Mouse (Mus musculus): Measurements from ENCODE around the gene Kifc5b. TPM values are rescaled to one million over a fixed set of nuclear protein-coding genes. Genes with fewer than 3 reads are reported as not detected.
"Not testable (repeated sequence)": the region's sequence is repeated elsewhere in the genome, so short reads cannot be mapped to it uniquely, and the experiment has no call there.

The Kifc5b gene
- total RNA-seq, 2 experiments from 2014 or later = 2.7 to 3.1 TPM

GRCm38 (mm10) chr17:26918343-26918742, 1.5 kb downstream of the Kifc5b start:
- no peak for DNase-seq (ENCODE audit: low spot score in 2 of 2)

- not testable (repeated sequence) for DNase-seq (ENCODE audit: low spot score in 2 of 2)
Observed at GRCm38 (mm10) chr17:26919516-26919915, 2.6 kb downstream of the Kifc5b start.

DNA sequence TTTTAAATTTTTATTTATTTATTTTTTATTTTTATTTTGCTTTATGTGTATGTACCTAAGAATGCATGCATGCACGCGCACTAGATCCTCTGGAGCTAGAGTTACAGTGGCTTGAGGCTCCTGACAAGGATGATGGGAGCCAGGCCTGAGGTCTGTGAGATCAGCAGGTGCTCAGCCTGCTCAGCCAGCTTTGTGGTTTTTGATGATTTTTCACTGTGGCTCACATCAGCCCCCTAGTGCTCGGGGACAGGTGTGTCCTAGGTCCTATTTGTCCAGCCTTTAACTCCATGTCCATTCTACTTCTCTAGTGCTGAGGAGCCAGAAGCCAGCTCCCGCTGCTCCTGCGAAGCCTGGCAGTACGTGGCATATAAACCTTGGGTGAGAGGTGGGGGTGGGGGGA, 5.5 kb downstream of the Kifc5b start:
- not testable (repeated sequence) for DNase-seq (ENCODE audit: low spot score in 2 of 2)

GRCm38 (mm10) chr17:26925414-26925813, 8.5 kb downstream of the Kifc5b start:
- not testable (repeated sequence) for DNase-seq (ENCODE audit: low spot score in 2 of 2)

GRCm38 (mm10) chr17:26931795-26932194, 14.9 kb downstream of the Kifc5b start:
- not testable (repeated sequence) for DNase-seq (ENCODE audit: low spot score in 2 of 2)

- DNase-seq (ENCODE audit: low spot score in 2 of 2) = peak; percentile 93 to 95
Observed at GRCm38 (mm10) chr17:26932839-26933398, 16.0 kb downstream of the Kifc5b start, which contains the start of gene Phf1. TSS of gene Phf1 (plus strand) at chr17:26933052.

- DNase-seq (ENCODE audit: low spot score in 2 of 2) = no peak
Observed at GRCm38 (mm10) chr17:26933419-26933818, 16.5 kb downstream of the Kifc5b start.

DNA sequence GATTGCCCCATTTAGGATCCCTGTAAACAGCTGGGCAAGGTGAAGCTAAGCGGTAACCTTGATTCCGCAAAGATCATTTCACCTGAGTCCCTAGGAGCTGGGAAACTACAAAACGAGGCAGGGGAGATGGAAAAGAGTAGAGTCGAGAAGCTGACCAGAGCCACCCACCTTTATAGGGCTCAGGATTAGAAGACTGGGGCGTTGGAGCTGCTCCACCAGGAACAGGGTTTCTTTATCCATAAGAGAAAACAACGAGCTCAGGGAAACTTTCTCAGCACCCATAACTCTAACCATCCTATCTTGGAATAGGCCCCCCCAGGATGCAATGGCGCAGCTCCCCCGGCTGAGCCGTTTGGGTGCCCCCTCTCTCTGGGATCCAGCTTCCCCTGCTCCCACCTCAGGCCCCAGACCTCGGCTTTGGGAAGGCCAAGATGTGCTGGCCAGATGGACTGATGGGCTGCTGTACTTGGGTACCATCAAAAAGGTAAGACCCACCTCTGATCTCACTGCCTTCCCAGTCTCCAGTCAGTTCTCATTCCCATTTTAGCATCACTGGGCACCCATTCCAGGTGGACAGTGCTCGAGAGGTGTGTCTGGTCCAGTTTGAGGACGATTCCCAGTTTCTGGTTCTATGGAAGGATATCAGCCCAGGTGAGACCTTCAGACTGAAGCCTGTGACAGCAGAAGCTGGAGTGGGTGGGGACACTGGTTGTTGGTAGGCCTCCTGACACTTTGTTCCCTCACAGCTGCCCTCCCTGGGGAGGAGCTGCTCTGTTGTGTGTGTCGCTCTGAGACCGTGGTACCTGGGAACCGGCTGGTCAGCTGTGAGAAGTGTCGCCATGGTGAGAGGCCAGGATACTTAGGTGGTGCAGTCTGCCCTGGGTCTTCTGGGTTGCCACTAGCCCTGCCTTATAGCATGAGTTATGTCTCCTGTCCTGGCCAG, 17.3 kb downstream of the Kifc5b start:
- no peak for DNase-seq (ENCODE audit: low spot score in 2 of 2)

DNA sequence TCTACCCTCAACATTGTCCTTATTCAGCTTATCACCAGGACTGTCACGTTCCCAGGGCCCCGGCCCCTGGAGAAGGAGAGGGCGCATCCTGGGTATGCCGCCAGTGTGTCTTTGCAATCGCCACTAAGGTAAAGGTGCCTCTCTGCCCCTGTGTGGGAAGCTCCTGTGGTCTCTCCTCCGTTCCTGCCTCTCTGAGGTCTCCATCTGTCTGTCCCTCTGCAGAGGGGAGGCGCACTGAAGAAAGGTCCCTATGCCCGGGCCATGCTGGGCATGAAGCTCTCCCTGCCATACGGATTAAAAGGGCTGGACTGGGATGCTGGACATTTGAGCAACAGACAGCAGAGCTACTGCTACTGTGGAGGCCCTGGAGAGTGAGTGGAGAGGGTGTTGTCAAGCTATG, 18.1 kb downstream of the Kifc5b start:
- DNase-seq (ENCODE audit: low spot score in 2 of 2) = no peak

DNA sequence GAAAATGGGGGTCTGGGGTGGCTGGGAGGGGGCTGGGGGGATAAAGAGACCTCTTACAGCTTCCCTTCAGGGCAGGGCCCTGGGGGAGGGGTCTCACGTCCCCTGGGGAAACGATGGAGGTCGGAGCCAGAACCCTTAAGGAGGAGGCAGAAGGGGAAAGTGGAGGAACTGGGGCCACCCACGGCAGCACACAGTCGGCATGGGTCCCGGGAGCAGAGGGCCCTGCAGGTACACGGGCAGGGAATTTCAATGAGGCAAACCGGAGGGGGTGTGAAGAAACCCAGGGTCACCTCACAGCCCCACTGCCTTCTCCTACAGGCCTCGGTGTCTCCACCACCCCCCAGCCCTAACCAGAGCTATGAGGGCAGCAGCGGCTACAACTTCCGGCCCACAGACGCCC, 19.6 kb downstream of the Kifc5b start:
- no peak for DNase-seq (ENCODE audit: low spot score in 2 of 2)

- no peak for DNase-seq (ENCODE audit: low spot score in 2 of 2)
Observed at GRCm38 (mm10) chr17:26936921-26937695, 20.2 kb downstream of the Kifc5b start.

GRCm38 (mm10) chr17:26937883-26938695, 21.2 kb downstream of the Kifc5b start:
- DNase-seq (ENCODE audit: low spot score in 2 of 2) = no peak

DNA sequence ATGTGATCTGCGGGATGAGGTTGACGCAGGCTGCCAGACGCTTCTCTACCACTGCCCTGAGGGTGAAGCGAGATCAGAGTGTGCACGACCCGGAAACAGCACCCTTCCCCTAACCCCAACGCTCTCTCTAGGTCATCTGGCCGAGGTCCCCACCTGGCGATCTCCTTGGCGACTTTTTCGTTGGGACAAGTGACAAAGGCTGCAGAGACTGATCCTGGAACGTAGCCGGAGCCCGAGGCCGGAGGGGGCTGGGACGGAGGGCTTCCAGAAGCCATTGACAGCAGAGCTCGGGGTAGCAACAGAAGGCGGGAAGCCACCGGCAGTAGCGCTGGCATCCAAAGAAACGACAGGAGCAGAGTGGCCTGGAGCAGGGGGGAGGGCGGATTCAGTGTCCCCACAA, 21.8 kb downstream of the Kifc5b start:
- no peak for DNase-seq (ENCODE audit: low spot score in 2 of 2)

DNA sequence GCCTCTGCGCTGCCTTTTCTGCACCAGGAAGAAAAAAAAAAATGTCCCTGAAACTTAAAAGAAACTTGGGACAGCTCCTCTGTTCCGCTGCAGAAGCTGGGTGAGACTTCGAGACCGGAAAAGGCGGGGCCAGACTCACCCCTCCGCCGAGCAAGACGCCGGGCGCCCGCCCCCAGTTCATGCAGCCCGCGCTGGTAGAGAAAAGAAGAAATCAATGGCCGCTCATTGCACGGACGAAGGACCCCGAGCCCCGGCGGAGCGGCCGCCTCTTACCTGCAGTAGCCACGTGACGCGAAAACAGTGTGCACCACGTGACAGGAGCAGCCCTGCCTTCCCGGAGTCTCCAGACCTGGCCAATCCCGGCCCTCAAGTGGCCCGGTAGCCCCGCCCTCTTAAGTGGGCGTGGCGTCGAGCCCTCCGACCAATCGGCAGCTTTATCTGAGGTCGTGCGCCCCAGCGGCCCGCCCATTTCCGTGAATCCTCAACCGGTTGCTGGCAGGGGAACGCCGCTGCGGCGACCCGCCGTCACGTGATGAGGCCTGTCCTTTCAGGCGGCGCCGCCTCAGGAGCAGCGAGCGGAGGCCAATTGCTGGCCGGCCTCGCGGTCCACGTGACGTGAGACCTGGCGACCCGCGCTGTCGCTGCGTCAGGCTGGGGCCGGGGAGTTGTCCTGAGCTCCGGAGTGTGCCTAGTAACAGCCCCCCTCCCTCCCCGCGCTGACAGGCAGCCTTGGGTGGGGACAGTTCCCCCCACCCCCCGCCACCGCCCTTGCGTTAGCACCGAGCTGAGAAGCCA, 22.5 kb downstream of the Kifc5b start, which contains the start of gene Cuta:
Cuta (minus strand) TSS at position 392 of the 795 bp plus-strand sequence.
- peak; percentile 99 to 100 for DNase-seq (ENCODE audit: low spot score in 2 of 2)

- DNase-seq (ENCODE audit: low spot score in 2 of 2) = no peak
Observed at GRCm38 (mm10) chr17:26939973-26940300, 23.0 kb downstream of the Kifc5b start.

- peak in 1 of 2 experiments; percentile 65 for DNase-seq (ENCODE audit: low spot score in 2 of 2)
Observed at GRCm38 (mm10) chr17:26941031-26941789, 24.3 kb downstream of the Kifc5b start, which contains the start of gene Syngap1. TSS of gene Syngap1 (plus strand) at chr17:26941253.

- peak in 1 of 2 experiments; percentile 6 for DNase-seq (ENCODE audit: low spot score in 2 of 2)
Observed at GRCm38 (mm10) chr17:26941841-26942570, 25.1 kb downstream of the Kifc5b start.

GRCm38 (mm10) chr17:26945824-26946495, 29.1 kb downstream of the Kifc5b start:
- peak in 1 of 2 experiments; percentile 28 for DNase-seq (ENCODE audit: low spot score in 2 of 2)

All from layer of hippocampus, postnatal 14 days (tissue).